Mouse (Mus musculus) limb, embryonic 10.5 days (tissue): ENCODE data around the gene Tmem245. TPM values are rescaled to one million over a fixed set of nuclear protein-coding genes. Genes with fewer than 3 reads are reported as not detected.

Source experiments
- DNase-seq: peaks from one replicate; pipeline ENCODE4 v3.0.0-alpha.2; 2017; ENCODE audit warnings: low spot score
- H3K27ac ChIP-seq: fragments of 300-500 bp; sonication (generic); 2 replicates; pipeline ENCODE4 v1.5.1; 2016; ENCODE audit warnings: mild to moderate bottlenecking
- H3K27me3 ChIP-seq: fragments of 300-500 bp; sonication (generic); 2 replicates; pipeline ENCODE4 v1.6.1; 2016; ENCODE audit warnings: low read depth, mild to moderate bottlenecking; ENCODE audit not compliant: poor library complexity, severe bottlenecking
- H3K36me3 ChIP-seq: fragments of 300-500 bp; sonication (generic); 2 replicates; pipeline ENCODE4 v1.6.1; 2016; ENCODE audit warnings: mild to moderate bottlenecking, moderate library complexity
- H3K4me1 ChIP-seq: fragments of 300-500 bp; sonication (generic); 2 replicates; pipeline ENCODE4 v1.6.1; 2016
- H3K4me3 ChIP-seq: fragments of 300-500 bp; sonication (generic); 2 replicates; pipeline ENCODE4 v1.5.1; 2016; ENCODE audit warnings: mild to moderate bottlenecking, moderate library complexity
- H3K9me3 ChIP-seq: fragments of 300-500 bp; sonication (generic); replicated peaks from 2 replicates; pipeline ENCODE4 v1.6.1; 2016; ENCODE audit warnings: mild to moderate bottlenecking
- WGBS: fragments of 180-500 bp; shearing (Covaris S2); methylation state at CpG from one replicate; pipeline ENCODE4 v1.1.7; 2016; 5-methylcytosine and 5-hydroxymethylcytosine counted together
- polyA plus RNA-seq: library from polyadenylated mRNA; unstranded; fragments of >200 nt; fragmentation: Nextera tagmentation; extraction: Ambion mirVana; gene quantifications from 2 replicates; pipeline ENCODE4 v1.2.1, GENCODE M21; 2016

Tmem245 gene
- polyA plus RNA-seq, 1 experiment from 2014 or later: 14.7 TPM

DNA sequence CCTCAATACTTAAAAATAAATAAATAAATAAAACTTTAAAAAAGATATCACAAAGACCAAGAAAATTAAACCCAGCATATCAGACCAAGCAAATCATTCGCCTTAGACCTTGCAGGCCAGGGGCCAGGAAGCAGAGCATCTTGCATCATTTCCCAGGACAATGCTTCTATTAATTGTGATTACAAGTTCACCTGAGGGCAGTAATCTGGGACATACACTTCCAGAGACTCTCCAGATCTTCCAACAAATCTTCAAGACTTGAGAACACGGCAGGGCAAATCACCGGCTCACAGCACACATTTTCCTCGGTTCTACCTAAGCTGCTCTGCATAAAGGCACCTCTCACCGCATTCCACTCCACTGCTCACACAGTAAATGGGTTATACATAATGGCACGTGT is 99.2 kb downstream of the Tmem245 start:
- H3K4me3 ChIP-seq: no peak overlapping the region

DNA sequence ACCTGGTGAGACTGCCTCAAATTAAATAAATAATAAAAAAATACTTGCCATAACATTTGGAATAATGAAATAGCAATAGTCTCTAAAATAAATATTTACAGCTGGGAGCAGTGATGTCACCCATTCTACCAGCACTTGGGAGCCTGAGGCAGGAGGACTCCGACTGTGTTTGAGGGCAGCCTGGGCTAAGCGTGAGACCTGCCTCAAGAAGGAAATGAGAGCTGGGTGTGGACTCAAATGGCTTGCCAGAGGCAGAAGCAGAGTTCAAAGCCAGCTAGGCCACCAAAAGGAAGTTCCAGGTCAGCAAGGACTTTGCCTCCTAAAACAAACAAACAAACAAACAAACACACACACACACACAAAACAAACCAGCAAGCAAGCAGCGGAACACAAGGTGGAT is 99.8 kb downstream of the Tmem245 start:
- WGBS: 86% methylated on average over 3 of the region's 3 CpGs
- peaks cover 25% of the 10 kb centered on the region for H3K36me3 ChIP-seq
- H3K27me3 ChIP-seq: no peaks in the 10 kb centered on the region
- H3K27ac ChIP-seq: no peak overlapping the region
- no peak overlapping the region for H3K4me3 ChIP-seq
- no peaks in the 10 kb centered on the region for H3K9me3 ChIP-seq
- DNase-seq: no peak
- peaks cover 5% of the 10 kb centered on the region; the same call in 1 of the 2 replicates for H3K4me1 ChIP-seq

More for the DNA sequence above, 99.2 kb downstream of the Tmem245 start:
- peaks cover 25% of the 10 kb centered on the region for H3K36me3 ChIP-seq
- H3K4me1 ChIP-seq: peaks cover 5% of the 10 kb centered on the region; the same call in 1 of the 2 replicates
- no peaks in the 10 kb centered on the region for H3K9me3 ChIP-seq
- no peak for DNase-seq
- H3K27ac ChIP-seq: no peak overlapping the region
- 91% methylated on average over 6 of the region's 6 CpGs for WGBS
- H3K27me3 ChIP-seq: no peaks in the 10 kb centered on the region

DNA sequence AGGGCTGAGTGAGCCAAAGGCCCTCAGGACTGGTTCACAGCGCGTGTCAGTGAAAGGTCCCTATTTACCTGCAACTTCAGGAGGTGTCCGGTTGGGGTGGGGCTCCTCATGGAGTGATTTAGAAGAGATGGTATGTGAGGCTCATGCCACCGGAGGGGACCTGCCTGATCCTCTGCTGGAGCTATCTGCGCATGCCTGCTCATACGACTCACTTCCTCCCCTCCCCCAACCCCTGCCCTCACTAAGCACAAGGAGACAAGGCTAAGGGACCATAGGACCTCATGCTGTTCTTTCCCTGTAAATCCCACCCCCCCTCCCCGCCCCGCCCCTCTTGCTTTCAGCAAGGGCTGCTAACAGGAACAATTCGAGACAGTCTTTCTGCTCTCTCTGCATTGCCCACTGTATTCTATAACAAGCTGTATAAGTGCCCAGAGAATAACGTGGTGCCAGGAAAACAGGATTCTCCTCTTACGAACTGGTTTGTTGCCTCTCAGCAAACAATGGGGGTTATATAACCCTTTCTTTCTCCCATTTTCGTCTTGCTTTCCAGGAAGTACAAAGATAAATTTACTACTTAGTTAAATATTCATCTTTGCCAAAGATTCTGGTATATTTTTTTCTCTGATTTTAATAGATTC is 101.2 kb downstream of the Tmem245 start:
- H3K27me3 ChIP-seq: no peaks in the 10 kb centered on the region
- H3K27ac ChIP-seq: no peak overlapping the region
- peaks cover 37% of the 10 kb centered on the region for H3K36me3 ChIP-seq
- no peak for DNase-seq
- peaks cover 5% of the 10 kb centered on the region; the same call in 1 of the 2 replicates for H3K4me1 ChIP-seq
- H3K9me3 ChIP-seq: no peaks in the 10 kb centered on the region
- no peak overlapping the region for H3K4me3 ChIP-seq
- WGBS: 69% methylated on average over 12 of the region's 12 CpGs

DNA sequence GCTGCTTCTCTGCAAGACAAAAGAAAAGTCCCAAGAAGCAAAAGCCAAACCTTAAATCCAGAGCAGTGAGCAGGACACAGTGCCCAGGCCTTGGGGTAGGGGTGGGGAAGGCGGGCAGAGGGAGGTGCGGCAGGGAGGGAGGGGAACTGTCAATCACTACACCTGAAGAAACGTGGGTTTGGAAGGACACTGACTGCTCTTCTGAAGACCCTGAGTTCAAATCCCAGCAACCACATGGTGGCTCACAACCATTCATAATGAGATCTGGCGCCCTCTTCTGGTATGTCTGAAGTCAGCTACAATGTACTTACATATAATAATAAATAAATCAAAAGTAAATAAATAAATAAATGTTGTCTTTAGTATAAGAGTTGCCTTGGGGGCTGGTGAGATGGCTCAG is 102.3 kb downstream of the Tmem245 start:
- H3K4me1 ChIP-seq: no peaks in the 10 kb centered on the region
- H3K27me3 ChIP-seq: no peaks in the 10 kb centered on the region
- no peak overlapping the region for H3K4me3 ChIP-seq
- peaks cover 45% of the 10 kb centered on the region for H3K36me3 ChIP-seq
- no peak overlapping the region for H3K27ac ChIP-seq
- no peak for DNase-seq
- WGBS: 94% methylated on average over 4 of the region's 4 CpGs
- no peaks in the 10 kb centered on the region for H3K9me3 ChIP-seq

DNA sequence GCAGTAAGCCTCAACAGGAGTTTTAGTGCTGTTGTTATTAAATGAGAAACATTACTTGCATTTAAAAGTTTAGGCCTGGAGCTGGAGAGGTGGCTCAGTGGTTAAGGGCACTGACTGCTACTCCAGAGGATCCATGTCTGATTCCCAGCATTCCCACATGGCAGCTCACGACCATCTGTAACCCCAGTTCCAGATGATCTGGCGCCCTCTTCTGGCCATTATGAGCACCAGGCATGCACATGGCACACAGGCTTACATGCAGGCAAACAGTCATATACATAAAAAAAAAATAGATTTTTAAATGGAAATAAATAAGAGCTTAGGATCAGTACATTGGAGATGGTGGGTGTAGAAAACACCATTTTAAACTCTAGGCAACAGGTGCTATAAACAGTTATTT is 103.3 kb downstream of the Tmem245 start:
- no peak overlapping the region for H3K27ac ChIP-seq
- H3K4me1 ChIP-seq: no peaks in the 10 kb centered on the region
- H3K4me3 ChIP-seq: no peak overlapping the region
- H3K36me3 ChIP-seq: peaks cover 49% of the 10 kb centered on the region
- WGBS: 94% methylated on average over 2 of the region's 2 CpGs
- no peaks in the 10 kb centered on the region for H3K9me3 ChIP-seq
- no peak for DNase-seq
- H3K27me3 ChIP-seq: no peaks in the 10 kb centered on the region

DNA sequence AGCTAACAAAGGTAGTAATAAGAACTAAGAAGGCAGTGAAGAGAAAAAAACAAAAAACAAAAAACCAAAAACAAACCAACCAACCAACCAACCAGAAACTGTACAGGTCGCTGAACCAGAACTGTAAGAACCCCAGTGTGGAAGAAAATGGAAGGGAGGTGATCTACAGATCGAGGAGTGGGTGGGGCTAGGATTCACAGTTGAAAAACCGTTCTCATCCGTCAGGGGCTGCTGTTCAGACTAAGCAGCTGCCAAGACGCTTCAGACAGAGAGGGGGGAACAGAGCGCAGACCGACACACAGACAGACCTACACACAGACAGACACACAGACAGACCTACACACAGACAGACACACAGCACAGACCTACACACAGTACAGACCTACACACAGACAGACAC is 104.7 kb downstream of the Tmem245 start:
- Histone ChIP-seq H3K4me3 (no peak overlapping the region), H3K27me3 (no peaks in the 10 kb centered on the region), H3K36me3 (peaks cover 63% of the 10 kb centered on the region), H3K9me3 (no peaks in the 10 kb centered on the region), H3K27ac (no peak overlapping the region), H3K4me1 (no peaks in the 10 kb centered on the region)
- DNase-seq: no peak
- 86% methylated on average over 7 of the region's 7 CpGs for WGBS

DNA sequence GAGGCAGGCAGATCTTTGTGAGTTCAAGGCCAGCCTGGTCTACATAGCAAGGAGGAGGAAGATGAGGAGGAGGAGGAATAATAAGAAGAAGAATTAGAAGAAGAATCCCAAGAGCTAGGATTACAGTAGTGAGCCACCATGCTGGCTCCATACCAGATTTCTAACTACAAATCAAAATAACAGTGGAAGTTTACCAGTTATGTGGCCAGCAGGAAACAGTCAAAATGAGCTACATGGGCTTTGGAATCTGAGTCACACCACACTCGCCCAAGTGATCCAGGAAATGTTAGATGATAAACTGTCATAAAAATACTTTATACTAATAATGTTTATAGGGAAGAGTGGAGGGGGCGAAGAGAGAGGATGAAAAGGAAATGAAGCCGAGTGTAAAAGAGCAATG is 106.9 kb downstream of the Tmem245 start:
- Histone ChIP-seq H3K27ac (no peak overlapping the region), H3K27me3 (no peaks in the 10 kb centered on the region), H3K9me3 (no peaks in the 10 kb centered on the region), H3K36me3 (peaks cover 70% of the 10 kb centered on the region), H3K4me3 (no peak overlapping the region), H3K4me1 (no peaks in the 10 kb centered on the region)
- WGBS: 86% methylated on average over 3 of the region's 3 CpGs
- no peak for DNase-seq

DNA sequence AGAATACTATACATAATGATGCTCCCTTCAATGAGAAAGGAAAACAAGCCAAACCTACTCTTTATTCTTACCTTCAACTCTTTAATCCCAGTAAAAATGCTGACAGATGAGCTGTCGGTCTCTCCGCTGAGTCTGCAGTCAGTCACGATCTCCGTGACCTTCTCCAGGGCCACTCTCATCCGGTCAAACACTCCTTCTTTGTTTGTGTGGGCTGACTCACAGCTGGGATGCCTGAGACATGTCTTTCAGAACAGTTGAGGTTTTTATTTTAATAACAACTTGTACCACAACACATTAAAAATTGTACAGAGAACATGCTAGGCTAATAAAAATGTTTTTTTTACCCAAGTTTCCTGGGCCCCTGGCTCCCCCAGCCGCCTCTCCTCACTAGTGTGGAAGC is 109.6 kb downstream of the Tmem245 start:
- Histone ChIP-seq H3K27ac (no peak overlapping the region), H3K27me3 (no peaks in the 10 kb centered on the region), H3K4me1 (no peaks in the 10 kb centered on the region), H3K4me3 (no peak overlapping the region), H3K36me3 (peaks cover 72% of the 10 kb centered on the region), H3K9me3 (no peaks in the 10 kb centered on the region)
- WGBS: 87% methylated on average over 6 of the region's 6 CpGs
- no peak for DNase-seq

DNA sequence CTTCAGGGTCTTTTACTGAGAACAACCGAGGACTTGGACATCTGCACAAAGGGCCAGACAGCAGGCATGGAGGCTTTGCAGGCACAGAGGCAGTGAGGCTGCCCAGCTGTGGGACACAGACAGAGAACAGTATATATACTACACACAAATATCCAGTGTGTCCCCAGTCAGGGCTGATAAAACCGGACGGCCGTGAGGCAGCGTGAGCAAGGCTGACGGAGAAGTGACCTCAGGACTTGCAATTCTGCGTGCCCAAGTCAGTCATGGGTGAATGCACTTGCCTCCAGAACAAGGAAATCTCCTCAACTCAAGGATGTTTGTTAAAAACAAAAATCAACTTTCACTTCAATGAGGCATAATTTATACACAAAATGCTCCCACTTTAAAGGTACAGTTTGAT is 115.2 kb downstream of the Tmem245 start:
- 93% methylated on average over 7 of the region's 7 CpGs for WGBS
- no peak overlapping the region for H3K4me3 ChIP-seq
- no peak overlapping the region for H3K27ac ChIP-seq
- H3K36me3 ChIP-seq: peaks cover 66% of the 10 kb centered on the region
- no peaks in the 10 kb centered on the region for H3K9me3 ChIP-seq
- no peak for DNase-seq
- peaks cover 10% of the 10 kb centered on the region for H3K4me1 ChIP-seq
- no peaks in the 10 kb centered on the region for H3K27me3 ChIP-seq

DNA sequence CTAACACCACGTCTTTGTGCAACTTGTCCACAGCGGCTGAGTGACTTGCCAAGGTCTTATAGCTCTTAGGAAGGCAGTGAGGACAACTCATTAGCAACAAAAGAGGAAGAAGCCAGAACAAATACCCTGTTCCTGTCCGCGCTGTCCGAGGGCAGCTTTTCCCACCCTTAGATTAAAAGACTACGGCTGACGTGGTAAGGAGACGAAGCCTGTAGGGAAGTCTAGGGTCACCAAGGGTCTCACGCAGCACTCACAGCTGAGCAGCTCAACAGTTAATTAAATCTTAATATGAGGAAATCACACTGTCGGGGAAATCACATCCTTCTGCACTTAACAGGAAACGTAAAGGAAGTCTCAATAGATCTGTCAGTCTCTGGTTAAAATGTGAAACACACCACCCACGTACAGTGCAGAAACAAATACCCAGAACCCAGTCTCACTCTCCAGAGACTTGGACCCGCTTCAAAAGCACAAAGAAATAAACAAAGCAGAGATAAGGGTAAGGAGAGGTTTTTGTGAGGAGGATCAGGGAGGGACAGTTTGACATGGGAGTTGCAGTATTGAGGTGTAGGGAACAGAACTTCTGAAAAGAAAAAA is 116.1 kb downstream of the Tmem245 start:
- H3K9me3 ChIP-seq: no peaks in the 10 kb centered on the region

DNA sequence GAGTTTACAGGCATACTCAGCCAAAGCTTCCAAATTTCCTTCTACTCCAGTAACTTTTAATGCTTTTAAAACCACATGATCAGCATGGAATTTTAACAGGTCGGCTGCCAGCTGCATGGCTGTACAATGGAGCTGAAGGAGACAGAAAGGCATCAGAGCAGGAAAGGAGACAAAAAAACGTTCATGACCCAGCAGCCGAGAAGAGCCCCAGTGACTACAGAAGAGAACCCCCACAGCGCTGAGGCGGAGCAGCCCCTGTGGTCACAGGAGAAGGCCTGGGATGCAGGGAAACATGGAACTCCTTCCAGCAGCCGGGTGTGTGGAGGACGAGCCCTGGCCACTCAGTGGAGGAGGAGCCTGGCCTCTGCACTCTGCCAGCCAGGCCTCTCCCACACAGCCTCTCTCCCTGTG is 117.7 kb downstream of the Tmem245 start:
- Histone ChIP-seq H3K27ac (no peak overlapping the region), H3K9me3 (no peaks in the 10 kb centered on the region), H3K36me3 (peaks cover 54% of the 10 kb centered on the region), H3K4me3 (no peak overlapping the region), H3K4me1 (peaks cover 10% of the 10 kb centered on the region), H3K27me3 (no peaks in the 10 kb centered on the region)
- DNase-seq: no peak
- WGBS: 79% methylated on average over 7 of the region's 7 CpGs

More for the DNA sequence above, 116.1 kb downstream of the Tmem245 start:
- H3K27ac ChIP-seq: no peak overlapping the region
- no peak for DNase-seq
- WGBS: 65% methylated on average over 13 of the region's 13 CpGs
- peaks cover 64% of the 10 kb centered on the region for H3K36me3 ChIP-seq
- no peaks in the 10 kb centered on the region for H3K27me3 ChIP-seq
- peaks cover 10% of the 10 kb centered on the region for H3K4me1 ChIP-seq
- no peak overlapping the region for H3K4me3 ChIP-seq

DNA sequence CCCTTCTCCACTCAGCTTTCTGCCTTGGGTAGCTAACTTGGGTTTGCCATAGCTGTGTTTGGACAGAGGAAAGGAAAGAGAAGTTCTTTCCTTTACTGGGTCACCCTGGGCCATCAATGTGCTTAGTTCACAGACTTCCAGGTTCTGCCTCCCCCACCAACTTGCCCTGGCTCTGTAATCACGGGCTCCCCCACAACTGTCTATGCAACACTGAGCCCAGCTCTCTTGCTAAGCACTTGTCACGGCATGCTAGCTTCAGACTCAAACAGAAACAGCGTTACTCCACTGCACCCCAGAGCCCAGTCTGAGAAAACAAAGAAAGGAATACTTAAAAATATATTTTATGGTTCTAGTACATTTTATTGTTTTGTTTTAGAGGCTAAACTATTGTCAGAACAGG is 118.3 kb downstream of the Tmem245 start:
- 86% methylated on average over 3 of the region's 3 CpGs for WGBS
- Histone ChIP-seq H3K4me3 (no peak overlapping the region), H3K4me1 (peaks cover 10% of the 10 kb centered on the region), H3K27ac (no peak overlapping the region), H3K27me3 (no peaks in the 10 kb centered on the region), H3K36me3 (peaks cover 55% of the 10 kb centered on the region), H3K9me3 (no peaks in the 10 kb centered on the region)
- no peak for DNase-seq

DNA sequence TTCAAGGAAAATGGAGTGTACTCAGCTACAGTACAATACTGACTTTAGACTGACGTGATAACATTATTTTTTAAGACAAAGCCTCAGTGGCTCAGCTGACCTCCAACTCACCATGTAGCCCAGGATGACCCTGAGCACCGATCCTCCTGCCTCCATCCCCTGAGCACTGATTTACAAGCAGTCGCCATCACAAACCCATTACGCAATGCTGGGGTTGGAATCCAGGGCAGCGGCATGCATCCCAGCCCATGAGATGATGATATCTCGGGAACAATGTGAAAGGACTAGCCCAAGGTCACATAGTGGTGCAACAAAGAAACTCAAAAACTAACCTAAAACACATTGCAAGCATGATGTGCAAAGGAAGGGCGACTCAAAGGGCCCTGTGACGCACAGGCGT is 123.0 kb downstream of the Tmem245 start:
- Histone ChIP-seq H3K4me3 (no peak overlapping the region), H3K36me3 (peaks cover 25% of the 10 kb centered on the region), H3K4me1 (no peaks in the 10 kb centered on the region), H3K9me3 (no peaks in the 10 kb centered on the region), H3K27me3 (no peaks in the 10 kb centered on the region), H3K27ac (no peak overlapping the region)
- DNase-seq: no peak
- 94% methylated on average over 9 of the region's 9 CpGs for WGBS
